Mouse (Mus musculus) cortical plate, adult 2 months (tissue): ENCODE results near the gene Mfap1b. TPM values are rescaled to one million over a fixed set of nuclear protein-coding genes. Genes with fewer than 3 reads are reported as not detected.
A peak's percentile ranks its signal among the peaks of the same experiment; 100 is the strongest.
"Not testable (repeated sequence)": the region's sequence is repeated elsewhere in the genome, so short reads cannot be mapped to it uniquely, and the experiment has no call there.

Source experiments
- H3K27ac ChIP-seq: fragments of 200-500 bp; 2 replicates; pipeline ENCODE4 v1.5.1; 2012; ENCODE audit warnings: low read length, control low read depth, inconsistent platforms; ENCODE audit not compliant: insufficient read depth
- H3K4me1 ChIP-seq: fragments of 200-500 bp; 2 replicates; pipeline ENCODE4 v1.6.1; 2011; ENCODE audit warnings: low read length; ENCODE audit not compliant: control insufficient read depth, insufficient read depth
- H3K4me3 ChIP-seq: fragments of 200-500 bp; 2 replicates; pipeline ENCODE4 v1.5.1; 2011; ENCODE audit warnings: mild to moderate bottlenecking, low read length, control low read depth; ENCODE audit not compliant: insufficient read depth
- CTCF ChIP-seq: fragments of 200-500 bp; IDR thresholded peaks from 2 replicates; pipeline ENCODE4 v1.5.1; 2011; ENCODE audit warnings: mild to moderate bottlenecking, control low read depth, low read length; ENCODE audit not compliant: insufficient read depth; ENCODE audit errors: extremely low read depth
- POLR2A ChIP-seq: fragments of 200-500 bp; IDR thresholded peaks from 2 replicates; pipeline ENCODE4 v1.6.1; 2011; ENCODE audit warnings: mild to moderate bottlenecking, low read length, control low read depth; ENCODE audit not compliant: insufficient read depth; ENCODE audit errors: extremely low read depth
- polyA plus RNA-seq: library from polyadenylated mRNA; depleted of rRNA; stranded (reverse); fragments of >200 nt; gene quantifications from 2 replicates; pipeline ENCODE4 v1.2.3, GENCODE M21; 2012; rRNA removed

Gene Mfap1b
- polyA plus RNA-seq, result 28.6 and 29.0 TPM in 2 replicates

DNA sequence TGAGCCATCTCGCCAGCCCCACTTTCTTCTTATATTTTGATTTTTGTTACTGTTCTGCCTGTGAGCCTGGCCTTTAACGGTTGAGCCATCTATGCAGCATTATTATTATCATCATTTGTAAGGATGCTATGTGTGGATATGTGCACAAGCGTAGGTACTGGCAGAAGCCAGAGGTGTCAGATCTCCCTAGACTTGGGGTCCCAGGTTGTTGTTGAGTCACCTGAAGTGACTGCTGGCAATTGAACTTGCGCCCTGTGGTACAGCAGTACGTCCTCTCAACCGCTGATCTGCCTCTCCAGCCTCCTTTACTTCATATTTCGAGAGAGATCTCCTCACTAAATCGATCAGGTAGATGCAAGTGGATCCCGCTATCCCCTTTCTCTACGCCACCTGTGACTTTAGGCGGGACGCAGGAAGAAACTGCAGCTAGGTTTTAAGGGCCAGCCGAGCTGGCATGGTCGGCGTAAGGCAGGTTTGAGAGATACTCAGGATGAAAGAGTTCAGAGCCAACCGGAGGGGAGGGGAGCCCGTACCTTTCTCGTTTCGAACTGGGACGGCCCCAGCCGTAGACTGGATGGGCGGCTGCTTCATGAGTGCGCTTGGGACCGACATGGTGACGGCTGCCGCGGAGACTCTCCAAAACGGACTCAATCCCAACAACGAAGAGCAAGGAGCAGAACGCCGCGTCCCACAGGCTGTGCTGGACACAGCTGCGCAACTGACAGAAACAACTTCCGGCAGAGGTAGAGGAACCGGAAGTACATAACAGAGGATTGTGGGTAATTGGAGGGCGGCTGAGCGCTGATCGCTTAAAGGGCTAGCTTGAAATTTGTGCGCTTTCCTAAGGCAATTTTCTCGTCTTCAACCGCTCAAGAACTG is at the start of gene Mfap1b:
TSS of gene Mfap1b (minus strand) at position 767 of the 879 bp plus-strand sequence.
- TF ChIP-seq POLR2A, result peak; percentile 91
- not testable (repeated sequence) for H3K27ac ChIP-seq, H3K4me1 ChIP-seq
- H3K4me3 ChIP-seq, result peak within 1 kb of the TSS; percentile 68

DNA sequence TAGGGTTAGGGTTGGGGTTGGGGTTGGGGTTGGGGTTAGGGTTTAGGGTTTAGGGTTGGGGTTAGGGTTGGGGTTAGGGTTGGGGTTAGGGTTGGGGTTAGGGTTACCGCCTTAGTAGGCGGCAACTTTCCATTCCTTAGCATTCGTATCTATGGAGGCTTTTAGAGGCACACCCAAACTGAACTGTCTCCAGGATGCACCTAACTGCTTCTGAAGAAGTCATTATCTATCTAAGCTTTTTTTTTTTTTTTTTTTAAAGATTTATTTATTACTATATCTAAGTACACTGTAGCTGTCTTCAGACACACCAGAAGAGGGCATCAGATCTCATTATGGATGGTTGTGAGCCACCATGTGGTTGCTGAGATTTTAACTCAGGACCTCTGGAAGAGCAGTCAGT is 49.0 kb upstream of the Mfap1b start:
- not testable (repeated sequence) for H3K27ac ChIP-seq, H3K4me1 ChIP-seq, H3K4me3 ChIP-seq

DNA sequence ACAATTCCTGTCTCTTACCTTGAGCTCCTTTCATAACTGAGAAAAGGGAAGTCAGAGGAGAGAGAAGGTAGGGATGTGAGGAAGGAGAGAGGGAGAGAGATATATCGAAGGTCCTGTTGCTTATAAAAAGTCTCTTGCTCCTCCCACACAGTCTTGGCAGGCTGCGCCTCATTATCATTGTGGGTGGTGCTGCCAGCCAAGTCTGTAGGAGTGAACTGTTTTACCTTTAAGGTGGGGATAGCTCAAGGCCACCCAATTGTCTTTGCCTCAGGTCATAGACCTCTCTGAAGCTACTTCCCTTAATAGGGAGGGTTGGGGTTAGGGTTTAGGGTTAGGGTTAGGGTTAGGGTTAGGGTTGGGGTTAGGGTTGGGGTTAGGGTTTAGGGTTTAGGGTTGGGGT is 48.1 kb upstream of the Mfap1b start:
- TF ChIP-seq POLR2A (0 out of 2 replicates have a peak, but pooled peaks have one; percentile 23), CTCF (no peak)
- H3K4me3 ChIP-seq, result no peak overlapping the region
- peaks cover 3% of the 10 kb centered on the region for H3K4me1 ChIP-seq
- no peak overlapping the region for H3K27ac ChIP-seq

DNA sequence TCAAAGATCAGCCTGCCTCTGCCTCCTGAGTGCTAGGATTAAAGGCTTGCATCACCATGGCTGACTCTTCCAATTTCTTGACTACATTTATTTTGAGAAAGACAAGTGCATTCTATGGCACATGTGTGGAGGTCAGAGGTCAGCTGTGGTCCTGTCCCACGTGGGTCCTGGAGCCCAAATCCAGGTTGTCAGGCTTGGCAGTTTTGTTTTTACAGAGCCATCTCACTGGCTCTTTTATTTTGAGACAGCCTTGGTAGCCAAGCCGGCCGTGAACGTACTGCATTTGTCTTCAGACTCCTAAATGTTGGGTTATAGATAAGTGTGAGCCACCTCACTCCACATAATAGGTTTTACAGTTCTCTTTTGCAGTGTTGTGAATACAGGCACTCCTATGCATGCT is 44.8 kb upstream of the Mfap1b start:
- H3K27ac ChIP-seq, H3K4me1 ChIP-seq, H3K4me3 ChIP-seq: not testable (repeated sequence)

DNA sequence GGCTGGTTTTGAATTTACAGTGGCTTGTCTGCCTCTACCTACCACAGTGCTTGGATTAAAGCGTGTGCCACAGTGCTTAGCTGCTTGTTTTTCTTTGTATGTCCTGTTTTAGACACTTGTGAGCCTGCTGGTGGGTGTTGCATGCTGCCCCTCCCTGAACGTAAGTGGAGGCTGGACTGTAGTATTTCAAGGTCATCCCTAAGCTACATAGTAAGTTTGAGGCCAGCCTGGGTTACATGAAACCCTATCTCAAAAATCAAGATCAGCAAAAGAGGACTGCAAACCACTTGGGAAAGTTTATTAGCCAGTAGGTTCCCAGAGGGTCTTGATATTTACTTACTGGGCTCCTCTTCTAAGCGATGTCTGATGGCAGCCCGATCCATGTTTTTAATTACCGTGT is 44.2 kb upstream of the Mfap1b start:
- H3K4me3 ChIP-seq, result no peak overlapping the region
- H3K4me1 ChIP-seq, result peaks cover 3% of the 10 kb centered on the region
- TF ChIP-seq POLR2A (no peak), CTCF (no peak)
- no peak overlapping the region for H3K27ac ChIP-seq

DNA sequence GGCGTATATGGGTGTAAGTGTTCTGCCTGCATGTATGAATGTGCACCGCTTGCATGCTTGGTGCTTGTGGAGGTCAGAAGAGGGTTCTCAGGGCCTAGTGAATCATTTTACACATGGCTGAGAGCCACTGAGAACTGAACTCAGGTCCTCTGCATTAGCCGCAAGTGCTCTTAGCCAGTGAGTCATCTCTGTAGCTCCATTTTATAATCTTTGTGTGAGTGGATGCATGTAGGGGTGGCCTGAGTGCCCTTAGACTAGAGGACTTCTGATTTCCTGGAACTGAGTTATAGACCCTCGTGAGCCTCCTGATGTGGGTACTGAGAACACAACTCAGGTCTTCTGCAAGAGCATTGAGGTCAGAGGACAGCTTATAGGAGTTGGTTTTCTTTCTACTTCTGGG is 40.3 kb upstream of the Mfap1b start:
- TF ChIP-seq POLR2A (no peak), CTCF (no peak)
- Histone ChIP-seq H3K27ac (no peak overlapping the region), H3K4me3 (no peak overlapping the region), H3K4me1 (no peaks in the 10 kb centered on the region)

DNA sequence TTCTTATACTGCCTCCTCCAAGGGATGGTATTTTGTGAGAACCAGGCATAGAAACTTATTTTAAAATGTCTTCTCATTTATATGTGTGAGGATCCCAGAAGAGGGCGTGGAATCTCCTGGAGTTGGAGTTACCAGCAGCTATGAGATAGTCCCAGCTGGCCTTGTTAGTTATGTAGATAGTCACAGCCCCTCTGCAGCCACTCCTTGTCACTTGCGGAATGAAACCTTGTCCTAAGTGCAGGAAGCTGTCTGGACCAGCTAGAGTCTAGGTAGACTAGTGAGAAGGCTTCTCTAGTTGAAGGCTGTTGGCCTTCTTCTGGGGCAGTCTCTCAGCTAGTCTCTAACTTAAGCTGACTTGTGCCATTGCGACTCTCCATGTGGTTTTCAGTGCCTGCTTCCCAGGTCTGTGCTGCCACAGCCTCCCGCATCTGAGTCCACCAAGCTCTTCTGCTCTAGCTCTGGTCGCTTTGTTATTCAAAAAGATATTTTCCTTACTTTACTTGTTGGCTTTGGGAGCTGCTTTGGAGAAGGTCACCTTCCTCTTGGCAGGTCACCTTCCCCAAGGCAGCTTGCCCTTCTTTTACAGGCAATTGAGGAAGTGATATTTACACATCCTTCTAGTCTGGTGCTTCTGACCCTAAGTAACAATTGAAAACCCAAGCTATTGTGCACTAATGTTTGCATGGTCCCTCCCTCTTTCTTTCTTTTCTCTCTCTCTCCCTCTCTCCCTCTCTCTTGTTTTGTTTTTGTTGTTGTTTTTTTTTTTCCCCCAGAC is 39.3 kb upstream of the Mfap1b start:
- H3K4me1 ChIP-seq, H3K4me3 ChIP-seq, H3K27ac ChIP-seq: not testable (repeated sequence)

DNA sequence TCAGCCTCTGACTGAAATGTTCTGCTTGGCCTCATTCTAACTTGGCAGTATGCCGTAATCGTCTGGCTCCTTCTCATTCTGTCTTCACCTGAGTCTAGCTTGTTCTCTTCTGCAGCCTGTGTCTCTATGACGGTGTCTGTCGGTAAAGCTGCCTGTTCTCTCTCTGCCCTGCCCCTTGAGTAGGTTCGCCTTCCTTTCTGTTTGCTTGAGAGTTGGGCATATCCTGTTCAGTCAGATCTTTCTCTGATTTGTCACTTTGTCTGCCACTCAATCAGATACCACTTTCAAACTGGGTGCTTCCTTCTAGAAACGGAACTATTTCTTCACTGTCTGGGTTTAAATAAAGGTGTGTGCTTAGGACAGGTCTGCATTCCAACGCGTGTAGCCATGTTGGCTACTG is 37.5 kb upstream of the Mfap1b start:
- TF ChIP-seq POLR2A (no peak), CTCF (no peak)
- Histone ChIP-seq H3K4me3 (no peak overlapping the region), H3K27ac (no peak overlapping the region), H3K4me1 (no peaks in the 10 kb centered on the region)

DNA sequence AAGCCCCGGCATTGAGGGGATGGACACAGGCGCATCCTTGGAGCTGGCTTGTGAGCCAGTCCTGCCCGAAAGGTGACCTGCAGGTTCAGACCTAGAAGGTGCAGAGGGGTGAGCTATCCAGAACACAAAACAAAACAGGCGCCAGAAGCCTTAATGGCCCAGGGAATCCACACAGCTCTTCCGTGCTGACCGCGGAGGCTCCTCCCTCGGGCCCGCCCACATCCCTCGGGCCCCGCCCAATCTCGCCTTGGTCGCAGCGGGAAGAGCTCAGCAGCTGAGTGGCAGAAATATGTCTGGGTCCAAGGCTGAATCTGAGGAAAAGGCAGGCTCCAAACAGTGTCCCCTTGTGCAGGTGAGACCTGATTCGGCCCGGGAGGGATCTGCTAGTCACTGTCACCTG is 35.7 kb upstream of the Mfap1b start:
- H3K4me3 ChIP-seq, result peak overlapping the region; percentile 51
- H3K27ac ChIP-seq, result no peak overlapping the region
- H3K4me1 ChIP-seq, result no peaks in the 10 kb centered on the region; the same call in 1 of the 2 replicates
- TF ChIP-seq CTCF (no peak), POLR2A (peak; percentile 28; the same call in 1 of the 2 replicates)

DNA sequence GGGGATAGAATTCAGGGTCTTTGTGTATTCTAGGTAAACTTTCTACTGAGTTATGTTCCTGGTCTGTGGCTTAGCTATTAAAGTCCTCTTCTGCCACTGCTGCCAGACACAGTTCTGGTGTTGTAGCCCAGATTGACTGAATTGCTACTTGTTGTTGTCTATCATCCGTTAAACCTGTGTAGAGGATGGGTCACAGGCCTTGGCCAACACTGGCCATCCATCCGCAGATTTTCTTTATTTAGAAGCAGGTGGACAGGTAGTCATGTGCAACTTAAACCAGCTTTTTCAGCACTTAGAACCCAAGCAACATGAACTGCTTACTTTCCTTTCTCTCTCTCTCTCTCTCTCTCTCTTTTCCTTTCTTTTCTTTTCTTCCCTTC is 34.1 kb upstream of the Mfap1b start:
- no peaks in the 10 kb centered on the region; the same call in 1 of the 2 replicates for H3K4me1 ChIP-seq
- TF ChIP-seq CTCF (no peak), POLR2A (no peak)
- H3K27ac ChIP-seq, result no peak overlapping the region
- H3K4me3 ChIP-seq, result no peak overlapping the region
